Mouse (Mus musculus): Measurements from ENCODE around the gene Gm17087. TPM values are rescaled to one million over a fixed set of nuclear protein-coding genes. Genes with fewer than 3 reads are reported as not detected.

Gm17087 gene
- polyA plus RNA-seq, 1 experiment: not detected

GRCm38 (mm10) chr17:8602976-8603375 is 36.2 kb upstream of the Gm17087 start:
- Histone ChIP-seq H3K27me3 (ENCODE audit: control insufficient read depth, insufficient read depth, insufficient read length) (no peaks in the 10 kb centered on the region), H3K4me2 (ENCODE audit: low read depth) (no peak overlapping the region), H3K4me3 (no peak overlapping the region), H3ac (ENCODE audit: control insufficient read depth, insufficient read length) (no peak overlapping the region), H3K79me2 (ENCODE audit: control insufficient read depth, insufficient read depth) (no peaks in the 10 kb centered on the region), H3K36me3 (ENCODE audit: control insufficient read depth, insufficient read depth) (no peaks in the 10 kb centered on the region)
- no peak for TF ChIP-seq USF1 (IDR thresholded peaks at IDR 0.05; ENCODE audit: low read depth)
- TF ChIP-seq TCF3 (IDR thresholded peaks at IDR 0.05; ENCODE audit: insufficient read length, low read depth): no peak
- TF ChIP-seq MYOG (IDR thresholded peaks at IDR 0.05; ENCODE audit: control insufficient read depth in 1 of 3, insufficient read depth in 1 of 3, insufficient read length in 2 of 3, low read depth in 2 of 3): no peak
- TF ChIP-seq E2F4 (IDR thresholded peaks at IDR 0.05; ENCODE audit: insufficient read depth): no peak
- no peak for TF ChIP-seq TCF12 (IDR thresholded peaks at IDR 0.05; ENCODE audit: insufficient read depth, poor library complexity, severe bottlenecking)
- TF ChIP-seq SRF (IDR thresholded peaks at IDR 0.05; ENCODE audit: control insufficient read depth, insufficient read length, low read depth): no peak
- no peak for TF ChIP-seq REST (IDR thresholded peaks at IDR 0.05; ENCODE audit: insufficient read depth, insufficient read length)
- no peak for TF ChIP-seq MYOD1 (IDR thresholded peaks at IDR 0.05; ENCODE audit: control insufficient read depth in 1 of 3, insufficient read length in 2 of 3, low read depth in 2 of 3)
- no peak for TF ChIP-seq CEBPB (IDR thresholded peaks at IDR 0.05; ENCODE audit: insufficient read depth, poor library complexity, severe bottlenecking)
- no peak for TF ChIP-seq POLR2A (IDR thresholded peaks at IDR 0.05; ENCODE audit: insufficient read length, low read depth)
- no peak for TF ChIP-seq POLR2AphosphoS2 (IDR thresholded peaks at IDR 0.05; ENCODE audit: insufficient read length, low read depth)
- no peak for TF ChIP-seq MAX (IDR thresholded peaks at IDR 0.05; ENCODE audit: low read depth)

- no peak for TF ChIP-seq MYOD1 (IDR thresholded peaks at IDR 0.05; ENCODE audit: control insufficient read depth in 1 of 3, insufficient read length in 2 of 3, low read depth in 2 of 3)
- TF ChIP-seq USF1 (IDR thresholded peaks at IDR 0.05; ENCODE audit: low read depth): no peak
- TF ChIP-seq E2F4 (IDR thresholded peaks at IDR 0.05; ENCODE audit: insufficient read depth): no peak
- TF ChIP-seq TCF12 (IDR thresholded peaks at IDR 0.05; ENCODE audit: insufficient read depth, poor library complexity, severe bottlenecking): no peak
- TF ChIP-seq REST (IDR thresholded peaks at IDR 0.05; ENCODE audit: insufficient read depth, insufficient read length): no peak
- TF ChIP-seq CEBPB (IDR thresholded peaks at IDR 0.05; ENCODE audit: insufficient read depth, poor library complexity, severe bottlenecking): no peak
- no peak for TF ChIP-seq TCF3 (IDR thresholded peaks at IDR 0.05; ENCODE audit: insufficient read length, low read depth)
- no peak for TF ChIP-seq SRF (IDR thresholded peaks at IDR 0.05; ENCODE audit: control insufficient read depth, insufficient read length, low read depth)
- no peak for TF ChIP-seq POLR2A (IDR thresholded peaks at IDR 0.05; ENCODE audit: insufficient read length, low read depth)
- no peak for TF ChIP-seq MAX (IDR thresholded peaks at IDR 0.05; ENCODE audit: low read depth)
- no peak for TF ChIP-seq MYOG (IDR thresholded peaks at IDR 0.05; ENCODE audit: control insufficient read depth in 1 of 3, insufficient read depth in 1 of 3, insufficient read length in 2 of 3, low read depth in 2 of 3)
- TF ChIP-seq POLR2AphosphoS2 (IDR thresholded peaks at IDR 0.05; ENCODE audit: insufficient read length, low read depth): no peak
- no peak overlapping the region for H3K4me2 ChIP-seq (ENCODE audit: low read depth)
- no peaks in the 10 kb centered on the region for H3K79me2 ChIP-seq (ENCODE audit: control insufficient read depth, insufficient read depth)
- no peaks in the 10 kb centered on the region for H3K36me3 ChIP-seq (ENCODE audit: control insufficient read depth, insufficient read depth)
- H3ac ChIP-seq (ENCODE audit: control insufficient read depth, insufficient read length): no peak overlapping the region
- no peaks in the 10 kb centered on the region for H3K27me3 ChIP-seq (ENCODE audit: control insufficient read depth, insufficient read depth, insufficient read length)
- H3K4me3 ChIP-seq: no peak overlapping the region
Measured at GRCm38 (mm10) chr17:8597790-8598189, 31.0 kb upstream of the Gm17087 start.

- Histone ChIP-seq H3K4me3 (no peak overlapping the region), H3K79me2 (ENCODE audit: control insufficient read depth, insufficient read depth) (no peaks in the 10 kb centered on the region), H3ac (ENCODE audit: control insufficient read depth, insufficient read length) (no peak overlapping the region), H3K27me3 (ENCODE audit: control insufficient read depth, insufficient read depth, insufficient read length) (no peaks in the 10 kb centered on the region), H3K36me3 (ENCODE audit: control insufficient read depth, insufficient read depth) (no peaks in the 10 kb centered on the region), H3K4me2 (ENCODE audit: low read depth) (no peak overlapping the region)
- TF ChIP-seq TCF12 (IDR thresholded peaks at IDR 0.05; ENCODE audit: insufficient read depth, poor library complexity, severe bottlenecking) (no peak), REST (IDR thresholded peaks at IDR 0.05; ENCODE audit: insufficient read depth, insufficient read length) (no peak), POLR2A (IDR thresholded peaks at IDR 0.05; ENCODE audit: insufficient read length, low read depth) (no peak), TCF3 (IDR thresholded peaks at IDR 0.05; ENCODE audit: insufficient read length, low read depth) (no peak), MYOG (IDR thresholded peaks at IDR 0.05; ENCODE audit: control insufficient read depth in 1 of 3, insufficient read depth in 1 of 3, insufficient read length in 2 of 3, low read depth in 2 of 3) (no peak), MAX (IDR thresholded peaks at IDR 0.05; ENCODE audit: low read depth) (no peak), MYOD1 (IDR thresholded peaks at IDR 0.05; ENCODE audit: control insufficient read depth in 1 of 3, insufficient read length in 2 of 3, low read depth in 2 of 3) (no peak), SRF (IDR thresholded peaks at IDR 0.05; ENCODE audit: control insufficient read depth, insufficient read length, low read depth) (no peak), POLR2AphosphoS2 (IDR thresholded peaks at IDR 0.05; ENCODE audit: insufficient read length, low read depth) (no peak)
Measured at GRCm38 (mm10) chr17:8592427-8593277, 25.9 kb upstream of the Gm17087 start.

- H3K36me3 ChIP-seq (ENCODE audit: control insufficient read depth, insufficient read depth): no peaks in the 10 kb centered on the region
- no peak for TF ChIP-seq CEBPB (IDR thresholded peaks at IDR 0.05; ENCODE audit: insufficient read depth, poor library complexity, severe bottlenecking)
- no peak for TF ChIP-seq E2F4 (IDR thresholded peaks at IDR 0.05; ENCODE audit: insufficient read depth)
- TF ChIP-seq SRF (IDR thresholded peaks at IDR 0.05; ENCODE audit: control insufficient read depth, insufficient read length, low read depth): no peak
- no peak for TF ChIP-seq MYOG (IDR thresholded peaks at IDR 0.05; ENCODE audit: control insufficient read depth in 1 of 3, insufficient read depth in 1 of 3, insufficient read length in 2 of 3, low read depth in 2 of 3)
- no peak for TF ChIP-seq USF1 (IDR thresholded peaks at IDR 0.05; ENCODE audit: low read depth)
- no peak for TF ChIP-seq POLR2AphosphoS2 (IDR thresholded peaks at IDR 0.05; ENCODE audit: insufficient read length, low read depth)
- no peak for TF ChIP-seq MYOD1 (IDR thresholded peaks at IDR 0.05; ENCODE audit: control insufficient read depth in 1 of 3, insufficient read length in 2 of 3, low read depth in 2 of 3)
- TF ChIP-seq TCF12 (IDR thresholded peaks at IDR 0.05; ENCODE audit: insufficient read depth, poor library complexity, severe bottlenecking): no peak
- TF ChIP-seq TCF3 (IDR thresholded peaks at IDR 0.05; ENCODE audit: insufficient read length, low read depth): no peak
- TF ChIP-seq MAX (IDR thresholded peaks at IDR 0.05; ENCODE audit: low read depth): no peak
- TF ChIP-seq REST (IDR thresholded peaks at IDR 0.05; ENCODE audit: insufficient read depth, insufficient read length): no peak
- no peak for TF ChIP-seq POLR2A (IDR thresholded peaks at IDR 0.05; ENCODE audit: insufficient read length, low read depth)
- H3K79me2 ChIP-seq (ENCODE audit: control insufficient read depth, insufficient read depth): no peaks in the 10 kb centered on the region
- H3K4me3 ChIP-seq: no peak overlapping the region
- no peaks in the 10 kb centered on the region for H3K27me3 ChIP-seq (ENCODE audit: control insufficient read depth, insufficient read depth, insufficient read length)
- no peak overlapping the region for H3ac ChIP-seq (ENCODE audit: control insufficient read depth, insufficient read length)
- H3K4me2 ChIP-seq (ENCODE audit: low read depth): no peak overlapping the region
Measured at GRCm38 (mm10) chr17:8581579-8581978, 14.8 kb upstream of the Gm17087 start.
